Mouse (Mus musculus): ENCODE measurements around the gene Dohh.

Gene Dohh

DNA sequence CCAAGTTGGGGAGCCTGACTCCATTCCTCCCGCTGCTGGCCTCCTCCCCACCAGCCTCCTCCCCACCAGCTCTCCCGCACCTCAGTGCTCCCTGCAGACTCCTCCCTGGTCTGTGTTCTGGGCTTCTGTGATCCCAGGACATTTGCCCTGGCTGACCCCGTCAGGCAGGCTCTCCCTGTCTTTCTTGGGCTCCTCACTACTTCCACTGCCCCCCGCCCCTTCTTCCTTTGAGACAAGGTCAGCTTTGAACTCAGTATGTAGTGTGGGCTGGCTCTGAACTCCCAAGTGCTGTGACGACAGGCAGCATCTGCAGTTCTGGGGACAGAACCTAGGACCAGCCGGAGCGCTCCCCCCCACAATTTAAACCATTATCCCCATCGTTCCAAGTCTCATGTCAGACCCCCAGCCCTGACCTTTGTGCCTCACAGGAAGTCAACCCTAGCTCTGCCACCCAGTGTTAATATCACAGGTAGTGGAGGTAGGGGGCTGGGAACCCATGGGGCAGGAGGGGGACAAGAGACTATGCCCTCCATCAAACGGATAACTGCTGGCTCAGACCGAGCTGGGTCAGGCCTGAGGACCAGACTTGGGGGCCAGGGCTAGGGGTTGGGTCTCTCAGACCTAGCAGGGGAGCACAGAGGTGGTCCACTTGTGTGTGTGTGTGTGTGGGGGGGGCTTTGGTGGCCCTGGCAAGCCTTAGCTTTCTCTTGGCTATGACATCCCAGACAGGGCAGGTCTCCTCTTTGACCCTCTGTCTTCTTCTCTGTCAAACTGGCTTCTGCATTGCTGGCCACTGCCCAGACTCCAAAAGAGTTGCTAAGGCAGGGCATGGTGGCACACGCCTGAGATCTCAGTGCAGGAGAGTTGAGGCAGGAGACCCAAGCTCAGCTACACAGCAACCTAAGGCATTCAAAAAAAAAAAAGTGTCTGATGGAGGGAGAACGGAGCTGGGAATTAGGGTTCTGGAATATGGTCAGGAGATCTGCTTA lies 33.3 kb downstream of the Dohh start:
- DNase-seq (ENCODE audit: low read depth, low spot score): no peak

DNA sequence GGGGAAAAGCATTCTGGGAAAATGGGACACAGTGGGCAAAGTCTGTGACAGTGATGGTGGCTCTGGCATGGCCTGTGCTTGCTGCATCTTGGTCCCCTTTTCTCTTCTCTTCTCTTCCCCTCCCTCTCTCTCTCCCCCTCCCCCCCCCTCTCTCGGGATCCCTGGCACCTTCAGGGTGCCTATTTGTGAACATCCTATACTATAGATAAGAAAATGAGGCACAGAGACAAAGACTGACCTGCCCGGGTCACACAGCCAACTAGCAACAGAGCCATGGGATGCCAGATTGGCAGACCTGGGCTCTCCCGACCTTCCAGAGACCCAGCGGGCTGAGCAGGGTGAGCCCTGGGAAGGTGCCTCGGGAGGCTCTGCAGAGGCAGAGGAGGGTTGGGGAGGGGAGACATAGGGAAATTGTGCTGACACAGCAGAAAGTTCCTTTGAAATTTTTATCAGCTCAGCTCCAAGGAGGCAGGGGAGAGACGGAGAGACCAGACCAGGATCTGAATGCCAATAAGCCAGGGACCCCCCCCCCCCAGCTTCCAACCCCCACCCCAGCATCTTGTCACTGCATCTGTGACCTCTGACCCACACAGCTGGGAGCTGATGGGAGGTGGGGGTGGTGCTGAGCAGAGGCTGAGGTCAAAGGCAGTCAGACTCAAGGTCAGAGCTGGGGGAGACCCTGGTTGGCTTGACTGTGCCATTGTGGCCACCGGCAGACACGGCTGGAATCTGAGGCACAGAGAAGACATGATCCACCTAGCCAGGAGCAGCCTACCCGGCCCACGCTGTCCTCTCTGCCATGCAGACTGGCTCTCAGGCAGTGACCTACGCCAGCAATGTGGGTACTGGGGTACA lies 34.2 kb downstream of the Dohh start:
- no peak for DNase-seq (ENCODE audit: low read depth, low spot score)

DNA sequence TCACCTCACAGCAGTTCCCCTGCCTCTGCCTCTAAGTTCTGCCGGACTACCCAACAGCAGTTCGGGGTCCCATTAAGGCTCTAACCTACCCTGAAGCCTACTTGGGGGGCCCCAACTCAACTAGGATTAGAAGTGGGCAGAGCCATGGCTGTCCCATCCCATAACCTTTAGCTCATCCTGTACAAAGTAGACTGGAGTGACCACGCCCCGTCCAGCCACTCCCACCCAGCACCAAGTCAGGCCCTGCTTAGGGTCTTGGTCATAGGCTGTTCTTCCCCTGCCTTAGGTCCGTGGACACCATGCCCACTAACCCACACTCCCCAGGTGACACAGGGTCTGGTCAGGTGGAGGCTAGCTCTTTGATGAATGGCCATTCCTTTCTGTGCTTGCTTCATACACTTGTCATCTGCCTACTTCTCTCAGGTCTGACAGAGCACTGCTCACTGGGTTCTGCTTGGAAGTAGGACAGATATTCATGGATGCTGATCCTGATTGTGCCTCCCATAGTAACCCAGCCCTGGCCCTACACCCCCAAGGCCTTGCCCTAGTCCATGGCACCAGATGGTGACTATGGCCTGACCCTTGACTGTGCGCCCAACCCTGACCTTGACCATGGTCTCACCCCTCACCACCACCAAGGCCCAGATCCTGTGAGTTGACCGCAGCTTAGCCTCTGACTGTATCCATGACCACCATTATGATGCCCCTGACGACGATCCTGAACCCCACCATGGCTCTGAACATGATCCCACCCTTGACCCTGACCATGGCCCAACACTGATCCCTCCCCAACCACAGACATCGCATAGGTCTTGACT lies 35.1 kb downstream of the Dohh start:
- DNase-seq (ENCODE audit: low read depth, low spot score): no peak

DNA sequence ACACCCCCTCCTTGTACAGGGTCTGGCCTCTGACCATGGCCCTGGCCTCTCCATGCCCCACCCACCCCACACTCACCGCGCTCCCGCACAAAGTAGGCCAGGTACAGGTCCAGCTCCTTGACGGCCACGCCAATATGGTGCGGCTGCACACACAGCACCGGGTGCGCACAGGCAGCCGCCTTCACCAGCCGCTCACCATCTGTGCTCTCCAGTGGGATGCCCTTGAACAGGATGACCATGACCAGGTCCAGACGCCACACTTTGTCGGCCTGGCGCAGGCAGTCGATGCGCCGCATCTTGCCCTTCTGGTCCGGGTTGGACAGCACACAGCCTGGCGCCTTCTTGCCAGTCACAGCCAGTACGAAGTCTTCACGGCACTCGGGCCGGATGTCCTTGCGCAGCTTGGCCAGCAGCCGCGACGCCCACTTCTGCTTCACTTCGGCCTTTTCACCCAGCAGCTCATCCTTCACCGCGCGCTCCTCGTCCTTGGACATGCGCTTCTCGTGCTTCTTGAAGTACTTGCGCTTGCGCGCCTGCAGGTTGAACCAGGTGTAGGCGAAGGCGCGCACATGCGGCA lies 36.1 kb downstream of the Dohh start:
- DNase-seq (ENCODE audit: low read depth, low spot score): no peak

DNA sequence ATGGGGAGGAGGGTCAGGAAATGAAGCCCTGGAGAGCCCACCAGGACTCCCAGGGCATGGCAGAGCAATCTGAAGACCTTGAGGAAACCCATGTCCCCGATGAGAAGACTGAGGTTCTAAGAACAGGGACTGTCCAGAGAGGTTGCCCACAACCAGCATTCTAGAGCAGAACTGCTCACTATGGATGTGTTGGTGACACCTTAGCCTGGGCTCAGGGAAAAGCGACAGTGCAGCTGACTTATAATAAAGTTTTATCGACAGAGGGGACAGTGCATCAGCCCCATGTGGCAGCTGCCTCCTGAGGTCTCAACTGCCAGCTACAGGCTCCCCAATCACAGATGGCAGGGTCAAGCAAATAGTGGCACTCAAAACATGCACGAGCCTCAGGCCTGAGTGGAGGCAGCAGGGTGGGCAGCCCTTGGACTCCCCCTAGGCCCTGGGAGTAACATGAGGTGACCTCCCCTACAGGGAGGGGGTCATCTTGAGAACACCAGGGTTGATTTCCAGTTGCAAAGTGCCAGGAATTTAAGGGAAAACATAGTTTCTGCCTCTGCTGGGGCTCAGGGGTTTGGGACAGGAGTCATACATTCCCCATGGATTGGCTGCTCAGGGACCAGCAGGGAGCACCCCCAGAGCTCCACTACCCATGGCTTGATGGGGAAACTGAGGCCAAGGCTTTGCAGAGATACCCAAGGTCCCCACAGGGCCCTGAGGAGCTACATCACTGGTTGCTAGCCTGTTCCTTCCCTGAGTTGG lies 37.0 kb downstream of the Dohh start:
- DNase-seq (ENCODE audit: low read depth, low spot score): no peak

DNA sequence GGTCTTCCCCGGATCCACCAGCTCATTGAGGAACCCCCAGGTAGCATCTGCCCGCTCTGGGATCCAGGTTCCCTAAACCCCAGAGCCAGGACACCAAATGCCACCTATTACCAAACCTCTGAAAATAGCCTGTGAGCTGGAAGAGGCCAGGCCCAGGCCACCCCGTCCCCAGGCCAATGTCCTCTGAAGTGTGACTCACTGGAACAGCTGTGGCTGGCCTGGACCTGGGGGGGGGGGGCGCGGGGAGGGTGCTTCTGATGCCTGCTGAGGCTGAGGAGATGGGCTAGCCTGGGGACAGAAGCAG lies 37.5 kb downstream of the Dohh start:
- no peak for DNase-seq (ENCODE audit: low read depth, low spot score)

DNA sequence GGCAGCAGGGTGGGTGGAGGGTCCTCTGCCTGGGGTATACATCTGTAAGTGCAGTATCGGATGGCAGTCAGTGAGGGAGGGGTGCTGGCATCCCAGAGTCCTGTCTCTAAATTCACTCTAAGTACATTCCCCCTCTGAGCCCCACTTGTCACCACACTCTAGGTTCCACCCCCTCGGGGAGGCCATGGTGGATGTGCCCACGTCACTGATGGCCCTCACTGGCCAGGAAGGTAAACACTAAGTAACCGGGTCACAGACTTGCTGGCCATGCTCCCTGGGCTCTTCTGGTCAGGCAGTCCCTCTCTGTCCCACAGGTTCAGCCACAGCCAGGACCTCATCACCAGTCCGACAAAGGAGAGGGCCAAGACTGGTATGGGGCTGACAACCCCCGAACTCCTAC lies 38.0 kb downstream of the Dohh start:
- DNase-seq (ENCODE audit: low read depth, low spot score): no peak

DNA sequence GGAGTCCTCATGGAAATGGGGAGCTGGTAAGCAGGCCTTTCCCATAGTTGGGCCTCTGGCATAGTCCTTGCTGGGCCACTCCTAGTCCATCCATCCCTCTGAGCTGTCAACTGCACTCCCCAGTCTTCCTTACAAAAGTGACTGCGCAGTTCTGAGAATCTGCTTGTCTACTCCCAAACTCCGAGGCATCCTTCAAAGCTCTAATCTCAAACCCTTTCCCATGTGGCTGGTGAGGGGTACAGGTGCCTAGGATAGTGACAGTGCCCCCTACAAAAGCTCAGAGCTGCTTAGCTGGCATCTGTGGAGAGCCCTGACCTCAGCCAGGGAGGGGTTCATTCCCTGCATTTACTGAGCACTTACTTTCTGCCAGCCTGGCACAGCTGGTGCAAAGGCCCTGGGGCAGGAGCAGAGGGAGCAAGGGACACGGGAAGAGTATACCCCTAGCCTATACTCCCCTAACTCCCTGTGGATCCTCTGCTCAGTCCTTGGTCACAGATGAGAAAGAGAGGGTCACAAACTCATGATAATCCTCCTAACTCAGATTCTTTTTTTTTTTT lies 38.5 kb downstream of the Dohh start:
- DNase-seq (ENCODE audit: low read depth, low spot score): no peak

DNA sequence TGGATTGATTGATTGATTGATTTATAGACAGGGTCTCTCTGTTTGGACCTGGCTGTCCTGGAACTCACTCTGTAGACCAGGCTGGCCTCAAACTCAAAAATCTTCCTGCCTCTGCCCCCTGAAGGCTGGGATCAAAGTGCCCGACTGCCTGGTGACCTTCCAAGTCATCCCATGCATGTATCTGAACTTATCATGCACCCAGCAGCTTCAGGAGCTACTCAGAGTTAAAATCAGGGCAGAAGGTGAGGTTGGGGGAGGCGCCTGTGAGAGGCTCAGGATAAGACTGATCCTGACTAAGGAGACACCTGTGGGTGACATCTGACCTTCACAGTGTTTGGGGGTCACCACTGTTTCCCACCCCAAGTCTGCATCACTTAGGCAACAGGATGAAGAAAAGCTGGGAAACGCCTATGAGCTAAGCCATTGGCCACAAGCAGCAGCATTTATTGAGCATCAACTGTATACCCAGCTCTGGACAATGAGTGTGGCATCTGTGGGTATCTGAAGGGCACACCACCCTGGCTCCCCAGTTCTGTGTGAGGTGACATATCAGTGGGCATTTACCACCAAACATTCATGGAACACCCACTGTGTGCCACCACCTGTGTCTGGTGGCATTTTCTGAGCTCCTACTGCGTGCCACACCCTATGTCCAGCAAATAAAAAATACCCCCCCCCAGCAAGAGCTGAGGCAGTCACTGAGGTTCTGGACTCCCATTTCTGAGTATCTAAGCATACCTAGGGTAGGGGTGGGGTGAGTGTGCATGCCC lies 39.4 kb downstream of the Dohh start:
- DNase-seq (ENCODE audit: low read depth, low spot score): no peak

DNA sequence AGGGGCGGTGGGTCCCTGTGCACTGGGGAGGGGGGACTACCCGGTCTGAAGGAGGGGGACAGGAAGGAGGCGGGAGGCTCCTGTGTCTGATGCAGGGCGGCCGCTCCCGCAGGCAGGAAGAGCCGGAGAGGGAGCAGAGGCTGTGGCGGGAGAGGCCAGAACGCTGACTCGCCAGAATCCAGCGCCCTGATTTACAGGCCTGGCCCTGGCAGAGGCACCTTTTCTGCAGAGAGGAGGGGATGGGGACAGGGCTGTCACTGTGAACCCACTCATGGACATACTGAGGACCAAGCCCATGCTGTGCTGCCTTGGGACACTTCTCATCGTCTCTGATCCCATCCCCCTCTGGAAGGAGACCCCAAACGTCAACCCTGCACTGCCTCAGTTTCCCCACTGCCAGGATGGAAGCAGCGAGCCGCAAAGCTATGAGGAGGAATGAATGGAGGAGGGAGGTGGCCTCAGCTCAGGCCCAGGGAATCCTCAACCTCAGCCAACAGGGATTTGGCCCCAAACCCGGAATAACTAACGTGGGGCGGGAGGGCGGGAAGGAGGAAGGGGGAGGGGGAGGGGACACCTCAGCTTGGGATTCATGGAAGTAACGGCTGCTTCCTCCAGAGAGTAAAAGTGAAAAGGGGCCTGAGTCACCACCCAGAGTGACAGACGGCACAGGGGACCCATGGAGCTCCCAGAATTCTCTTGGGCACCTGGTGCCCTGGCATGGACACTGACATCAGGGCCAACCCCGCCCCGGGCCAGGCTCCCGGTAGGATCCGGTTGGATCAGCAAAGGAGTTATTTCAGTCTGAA lies 40.2 kb downstream of the Dohh start:
- no peak for DNase-seq (ENCODE audit: low read depth, low spot score)

DNA sequence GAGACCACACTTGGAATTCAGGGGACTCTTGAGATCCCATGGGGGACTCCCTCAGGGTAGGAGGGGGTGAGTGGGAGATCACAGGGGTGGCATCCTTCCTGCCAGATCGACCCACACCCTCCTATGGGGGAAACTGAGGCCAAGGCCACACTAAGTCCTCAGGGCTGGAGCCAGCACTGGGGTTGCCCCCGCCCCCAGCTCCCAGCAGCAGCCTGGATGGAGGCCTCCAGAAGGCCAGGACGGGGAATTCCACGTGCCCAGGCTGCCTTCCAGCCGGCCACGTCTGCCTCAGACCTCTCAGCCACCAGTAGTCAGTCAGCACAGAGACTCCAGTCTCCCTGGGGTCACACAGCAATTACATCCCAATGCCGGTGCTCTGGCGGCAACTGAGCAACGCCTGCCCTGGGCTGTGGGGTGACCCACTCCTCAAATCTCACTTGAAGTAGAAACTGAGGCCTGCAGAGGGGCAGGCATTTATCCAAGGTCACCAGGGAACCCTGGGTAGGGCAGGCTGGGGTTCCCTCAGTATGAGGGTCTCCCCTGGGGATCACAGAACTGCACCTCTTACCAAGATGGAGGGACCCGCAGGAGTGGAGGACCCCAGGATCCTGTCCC lies 41.1 kb downstream of the Dohh start:
- DNase-seq (ENCODE audit: low read depth, low spot score): no peak

DNA sequence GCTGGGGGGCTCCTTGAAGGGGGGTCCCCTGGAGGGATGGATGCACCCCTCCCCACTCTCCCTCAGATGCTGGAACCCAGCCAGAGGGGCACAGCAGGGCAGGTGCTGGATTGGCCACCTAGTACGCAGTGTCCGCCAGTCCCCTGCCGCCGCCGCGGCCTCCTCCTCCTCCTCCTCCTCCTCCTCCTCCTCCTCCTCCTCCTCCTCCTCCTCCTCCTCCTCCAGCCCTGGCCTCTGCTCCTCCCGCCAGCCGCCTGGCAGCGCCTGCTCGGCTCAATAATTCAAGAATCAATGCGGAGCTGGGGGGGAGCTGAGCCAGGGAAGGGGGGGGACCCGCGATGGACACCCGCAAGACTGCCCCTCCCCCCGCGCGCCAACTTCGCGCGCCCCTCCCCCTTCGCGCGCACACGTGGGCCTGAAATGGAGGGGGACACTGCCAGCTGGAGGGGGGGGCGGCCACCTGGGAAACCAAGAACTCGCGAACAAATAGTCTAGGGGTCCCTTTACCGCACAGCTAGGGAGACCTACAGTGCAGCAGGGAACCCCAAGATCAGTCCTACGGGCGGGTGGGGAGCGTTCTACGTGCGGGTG lies 41.9 kb downstream of the Dohh start:
- no peak for DNase-seq (ENCODE audit: low read depth, low spot score)

DNA sequence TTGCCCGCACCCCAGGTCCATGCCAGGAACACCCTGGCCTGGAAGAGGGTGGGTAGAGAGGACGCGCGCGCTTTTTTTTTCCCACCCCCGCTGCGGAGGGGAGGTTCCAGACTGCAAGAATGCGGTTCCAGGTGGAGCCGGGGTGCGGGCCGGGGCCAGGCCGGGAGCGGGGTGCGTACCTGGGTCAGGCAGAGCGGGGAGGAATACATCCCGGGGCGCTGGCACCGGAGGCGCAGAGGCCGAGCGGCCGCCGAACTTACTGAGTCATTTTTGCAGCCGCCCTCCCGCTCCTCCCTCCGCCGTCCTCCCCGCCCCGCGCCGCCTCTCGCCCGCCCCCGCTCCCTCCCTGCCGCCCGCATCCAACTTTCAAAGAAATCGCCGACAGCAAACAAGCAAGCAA lies 42.7 kb downstream of the Dohh start:
- peak; percentile 62 for DNase-seq (ENCODE audit: low read depth, low spot score)

DNA sequence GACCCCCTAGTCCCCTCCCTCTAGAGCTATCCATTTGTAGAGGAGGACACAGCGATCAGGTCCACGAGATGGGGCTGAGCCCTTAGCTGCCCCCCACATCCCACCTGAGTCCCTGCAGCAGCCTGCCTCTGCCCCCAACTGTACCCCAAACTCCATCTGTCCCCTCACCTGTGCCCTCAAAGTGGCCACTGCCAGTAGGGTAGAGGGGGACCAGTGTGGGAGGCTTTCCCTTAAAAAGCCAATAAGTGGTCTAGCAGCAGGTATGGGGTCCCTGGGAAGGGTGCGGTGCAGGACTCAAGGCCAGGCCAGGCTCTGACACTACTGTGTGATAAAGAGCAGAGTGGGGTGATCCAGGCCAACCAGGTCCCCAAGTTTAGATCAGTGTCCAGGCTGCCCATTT lies 43.1 kb downstream of the Dohh start:
- no peak for DNase-seq (ENCODE audit: low read depth, low spot score)

DNA sequence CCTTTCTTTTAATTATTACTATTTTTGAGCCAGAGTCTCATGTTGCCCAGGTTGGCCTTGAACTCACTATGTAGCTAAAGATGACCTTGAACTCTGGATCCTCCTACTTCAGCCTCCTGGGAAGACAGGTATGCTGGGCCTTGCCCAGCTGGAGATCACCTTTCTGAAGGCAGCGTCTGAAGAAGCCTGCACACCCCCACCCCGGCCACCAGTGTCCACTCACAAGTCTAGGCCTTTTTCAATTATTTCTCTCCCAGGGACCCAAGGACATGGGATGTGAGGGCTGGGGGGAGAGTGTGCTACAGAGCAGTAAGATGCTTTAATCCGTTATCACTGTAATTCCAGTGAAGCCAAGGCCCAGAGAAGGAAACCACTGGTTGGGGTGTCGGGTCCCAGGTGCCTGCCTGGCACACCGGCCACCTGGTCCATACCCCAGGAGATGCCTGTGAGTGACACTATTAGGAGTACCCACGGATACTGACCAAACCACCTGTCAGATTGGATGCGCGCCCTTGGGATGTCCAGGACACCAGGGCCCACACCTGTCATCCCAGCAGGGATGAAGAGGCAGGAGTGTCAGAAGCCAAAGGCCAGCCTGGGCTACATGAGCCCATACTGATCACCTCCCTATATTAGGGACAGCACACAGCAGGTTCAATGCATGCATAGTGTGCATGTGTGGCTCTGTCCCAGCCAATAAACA lies 43.7 kb downstream of the Dohh start:
- DNase-seq (ENCODE audit: low read depth, low spot score): no peak

DNA sequence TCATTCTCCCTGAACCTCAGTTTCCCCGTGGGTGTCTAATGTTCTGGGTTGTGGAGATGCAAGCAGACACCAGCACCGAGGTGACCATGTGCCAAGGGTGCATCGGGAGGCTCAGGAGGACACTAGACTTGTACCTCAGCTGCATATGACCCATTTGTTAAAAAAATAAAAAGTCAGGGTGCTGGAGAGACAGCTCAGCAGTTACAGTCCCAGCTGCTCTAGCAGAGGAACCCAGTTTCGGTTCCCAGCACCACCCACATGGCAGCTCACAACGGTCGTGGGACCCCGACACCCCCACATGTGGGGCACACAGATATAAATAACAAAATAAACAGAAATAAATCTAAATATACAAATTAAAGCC lies 44.3 kb downstream of the Dohh start:
- no peak for DNase-seq (ENCODE audit: low read depth, low spot score)

DNA sequence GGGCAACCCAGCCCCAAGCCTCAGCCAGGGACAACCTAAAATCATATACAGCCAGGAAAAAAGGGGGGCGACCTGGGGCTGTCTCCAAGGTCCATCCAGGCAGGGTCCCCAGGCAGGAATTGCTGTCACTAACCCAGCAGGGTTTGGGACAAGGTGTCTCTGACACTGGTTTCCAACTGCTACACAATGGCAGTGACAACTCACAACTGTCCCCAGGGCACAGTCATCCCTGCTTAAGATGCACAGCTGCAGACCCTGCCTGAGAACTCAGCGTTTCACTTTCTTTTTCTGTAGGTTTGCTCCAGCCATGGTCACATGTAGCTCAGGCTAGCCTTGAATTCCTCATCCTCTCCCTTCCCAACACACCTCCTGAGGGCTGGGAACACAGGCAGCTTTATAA lies 44.9 kb downstream of the Dohh start:
- no peak for DNase-seq (ENCODE audit: low read depth, low spot score)

Data from CD4-positive helper T cell, adult 2 months (primary cell).